Mouse (Mus musculus) cerebellum, postnatal 36 days (tissue): ENCODE results near the gene Polr2l.
A peak's percentile ranks its signal among the peaks of the same experiment; 100 is the strongest.

ENCODE experiments used
- DNase-seq, 2 experiments: peaks; one replicate each; pipeline ENCODE4 v3.0.0; 2021 to 2022; ENCODE audit warnings: mixed read lengths in 2 of 2

Gene Polr2l

GRCm38 (mm10) chr7:141431434-141432185, 43.3 kb downstream of the Polr2l start:
- no peak for DNase-seq

- no peak for DNase-seq
Measured at GRCm38 (mm10) chr7:141430585-141431240, 44.2 kb downstream of the Polr2l start.

GRCm38 (mm10) chr7:141429840-141430584, 44.9 kb downstream of the Polr2l start:
- no peak for DNase-seq

GRCm38 (mm10) chr7:141429310-141429709, 45.6 kb downstream of the Polr2l start, which contains the start of gene Cend1:
TSS of gene Cend1 (minus strand) at chr7:141429491.
- peak; percentile 92 for DNase-seq

- DNase-seq: no peak
Measured at GRCm38 (mm10) chr7:141428701-141429100, 46.2 kb downstream of the Polr2l start.

GRCm38 (mm10) chr7:141426948-141427730, 47.8 kb downstream of the Polr2l start:
- DNase-seq: no peak

GRCm38 (mm10) chr7:141423811-141424210, 51.1 kb downstream of the Polr2l start:
- DNase-seq: no peak
